Mouse (Mus musculus): ENCODE measurements around the gene Eps15l1. TPM values are rescaled to one million over a fixed set of nuclear protein-coding genes. Genes with fewer than 3 reads are reported as not detected.
A peak's percentile ranks its signal among the peaks of the same experiment; 100 is the strongest.

Gene Eps15l1
- polyA plus RNA-seq, 1 experiment from 2014 or later, result 71.8 TPM

Small RNA genes lying within 50 kb of the gene (microRNA-seq; reads per million reads assigned to microRNA genes)
- gene Mir7068, result 3.0 reads per million, percentile 8 among the genes with 10 or more reads in this experiment

Other genes starting within 250 kb of the Eps15l1 start
- not detected in 2 replicates for gene Hsh2d, start 231.8 kb downstream of the Eps15l1 start, polyA plus RNA-seq (2016; fragmentation: Nextera tagmentation; extraction: Ambion mirVana)
- gene Cib3, start 208.6 kb downstream of the Eps15l1 start, polyA plus RNA-seq (2016; fragmentation: Nextera tagmentation; extraction: Ambion mirVana), result not detected in 2 replicates
- gene Gm11034, start 207.8 kb downstream of the Eps15l1 start, polyA plus RNA-seq (2016; fragmentation: Nextera tagmentation; extraction: Ambion mirVana), result not detected in 2 replicates
- gene Fam32a, start 201.7 kb downstream of the Eps15l1 start, polyA plus RNA-seq (2016; fragmentation: Nextera tagmentation; extraction: Ambion mirVana), result 63.5 and 64.2 TPM in 2 replicates
- 122 and 123 TPM in 2 replicates for gene Ap1m1, start 181.4 kb downstream of the Eps15l1 start, polyA plus RNA-seq (2016; fragmentation: Nextera tagmentation; extraction: Ambion mirVana)
- 30.3 and 32.4 TPM in 2 replicates for gene Gm10282, start 116.2 kb downstream of the Eps15l1 start, polyA plus RNA-seq (2016; fragmentation: Nextera tagmentation; extraction: Ambion mirVana)
- 5.3 and 6.0 TPM in 2 replicates for gene Klf2, start 102.4 kb downstream of the Eps15l1 start, polyA plus RNA-seq (2016; fragmentation: Nextera tagmentation; extraction: Ambion mirVana)
- gene Calr3, start 22.4 kb upstream of the Eps15l1 start, polyA plus RNA-seq (2016; fragmentation: Nextera tagmentation; extraction: Ambion mirVana), result 0.78 and 1.6 TPM in 2 replicates
- gene 1700030K09Rik, start 22.4 kb upstream of the Eps15l1 start, polyA plus RNA-seq (2016; fragmentation: Nextera tagmentation; extraction: Ambion mirVana), result 16.6 and 17.1 TPM in 2 replicates
- 61.2 and 72.2 TPM in 2 replicates for gene Cherp, start 53.8 kb upstream of the Eps15l1 start, polyA plus RNA-seq (2016; fragmentation: Nextera tagmentation; extraction: Ambion mirVana)
- 31.3 and 31.5 TPM in 2 replicates for gene Slc35e1, start 71.2 kb upstream of the Eps15l1 start, polyA plus RNA-seq (2016; fragmentation: Nextera tagmentation; extraction: Ambion mirVana)
- 20.2 and 21.4 TPM in 2 replicates for gene Med26, start 126.8 kb upstream of the Eps15l1 start, polyA plus RNA-seq (2016; fragmentation: Nextera tagmentation; extraction: Ambion mirVana)
- gene Smim7, start 149.6 kb upstream of the Eps15l1 start, polyA plus RNA-seq (2016; fragmentation: Nextera tagmentation; extraction: Ambion mirVana), result 115 and 121 TPM in 2 replicates
- 15.5 and 16.5 TPM in 2 replicates for gene Tmem38a, start 150.6 kb upstream of the Eps15l1 start, polyA plus RNA-seq (2016; fragmentation: Nextera tagmentation; extraction: Ambion mirVana)
- gene Nwd1, start 225.3 kb upstream of the Eps15l1 start, polyA plus RNA-seq (2016; fragmentation: Nextera tagmentation; extraction: Ambion mirVana), result not detected in 2 replicates

Data from limb, embryonic 12.5 days (tissue).